Mouse (Mus musculus): ENCODE results near the gene Olfr525. TPM values are rescaled to one million over a fixed set of nuclear protein-coding genes. Genes with fewer than 3 reads are reported as not detected.

Olfr525 gene
- polyA plus RNA-seq (2015; fragmentation: Illumina TruSeq; extraction: RNeasy Lipid Tissue Mini Kit (QIAGEN cat#74804); ENCODE audit: insufficient read depth, low replicate concordance): not detected

DNA sequence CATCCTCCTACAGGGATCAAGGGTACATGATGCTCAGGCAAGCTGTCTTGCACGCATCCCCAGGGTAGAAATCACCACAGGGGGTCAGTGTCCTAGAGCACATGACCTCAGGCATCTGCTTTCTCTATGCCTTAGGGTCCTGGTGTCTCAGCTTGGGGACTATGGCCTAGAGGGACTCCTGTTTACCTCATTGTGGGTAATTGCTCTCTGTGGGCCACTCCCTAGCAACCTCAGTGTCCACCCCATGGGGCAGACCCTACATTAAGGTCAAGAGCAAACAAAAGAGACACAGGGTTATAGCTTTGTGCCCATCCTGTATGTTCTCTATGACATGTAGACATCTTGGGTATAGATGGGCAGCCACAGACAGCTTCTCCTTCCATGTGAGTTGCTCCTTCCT, at the start of gene Olfr525:
TSS of gene Olfr525 (plus strand) at position 301 of the 400 bp plus-strand sequence.

DNA sequence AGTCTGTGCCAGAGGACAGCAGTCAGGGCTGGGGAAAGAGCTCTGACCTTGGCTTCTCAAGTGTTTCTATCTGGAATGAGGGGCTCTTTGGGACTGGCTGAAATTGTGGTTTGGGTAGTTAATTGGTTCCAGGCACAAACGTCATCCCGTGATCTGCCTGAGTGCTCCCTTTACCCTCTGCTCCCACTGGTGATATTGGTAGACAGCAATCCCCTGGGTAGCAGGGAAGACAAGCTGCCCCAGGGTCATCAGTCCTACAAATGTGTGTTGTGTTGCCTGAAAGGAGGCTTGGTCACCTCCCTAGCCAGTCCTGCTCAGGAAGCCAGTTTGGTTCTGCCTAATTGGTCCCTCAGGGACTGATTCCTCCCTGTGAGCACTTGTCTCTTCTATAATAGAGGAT, 13.1 kb downstream of the Olfr525 start, which contains the start of gene Olfr527:
TSS of gene Olfr527 (plus strand) at position 301 of the 400 bp plus-strand sequence.

DNA sequence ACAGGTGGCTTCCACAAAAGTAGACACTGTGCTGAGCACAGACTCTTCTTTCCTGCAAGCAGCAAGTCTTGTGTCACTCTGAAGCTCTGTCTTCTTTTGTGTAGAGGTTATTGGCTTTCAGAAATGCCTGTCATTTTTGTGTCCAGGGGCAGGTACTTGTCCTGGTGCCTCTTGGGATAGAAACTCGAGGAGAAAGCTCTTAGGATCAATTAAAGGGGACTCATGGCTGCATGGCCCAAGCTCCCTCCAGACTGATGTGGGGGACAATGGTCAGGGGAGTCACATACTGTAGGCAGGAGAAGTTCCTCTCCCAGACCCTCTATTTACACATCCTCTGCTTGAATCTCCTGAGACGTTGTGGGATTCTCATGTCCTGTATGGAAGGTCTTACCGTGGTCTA, 40.9 kb downstream of the Olfr525 start, which contains the start of gene Olfr60:
TSS of gene Olfr60 (minus strand) at position 101 of the 400 bp plus-strand sequence.

DNA sequence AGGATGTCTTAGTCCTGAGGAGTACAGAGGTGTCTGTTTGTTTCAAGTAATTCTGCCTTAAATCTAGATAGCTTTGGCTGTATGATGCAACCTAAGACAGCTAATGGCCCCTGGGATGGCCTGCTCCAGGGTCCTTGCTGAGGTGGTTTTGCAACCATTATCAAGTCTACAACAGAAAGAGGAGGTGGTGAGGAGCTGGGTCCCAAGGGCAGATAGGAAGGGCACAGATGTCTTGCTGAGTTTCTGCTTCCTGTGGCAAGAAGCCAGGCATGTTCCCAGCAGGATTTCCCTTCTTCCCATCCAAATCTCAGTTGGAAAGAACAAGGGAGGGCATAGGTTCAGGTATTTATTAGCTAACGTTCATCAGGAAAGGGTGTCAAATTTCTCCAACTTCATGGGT, 55.6 kb downstream of the Olfr525 start, which contains the start of gene Olfr530:
TSS of gene Olfr530 (minus strand) at position 101 of the 400 bp plus-strand sequence.

Other genes with a start within 250 kb of the Olfr525 start
- gene Caly, start 238.3 kb upstream of the Olfr525 start, polyA plus RNA-seq (2015; fragmentation: Illumina TruSeq; extraction: RNeasy Lipid Tissue Mini Kit (QIAGEN cat#74804); ENCODE audit: insufficient read depth, low replicate concordance): not detected
- gene Prap1, start 227.5 kb upstream of the Olfr525 start, polyA plus RNA-seq (2015; fragmentation: Illumina TruSeq; extraction: RNeasy Lipid Tissue Mini Kit (QIAGEN cat#74804); ENCODE audit: insufficient read depth, low replicate concordance): not detected
- 3.8 TPM for gene Fuom, start 218.4 kb upstream of the Olfr525 start, polyA plus RNA-seq (2015; fragmentation: Illumina TruSeq; extraction: RNeasy Lipid Tissue Mini Kit (QIAGEN cat#74804); ENCODE audit: insufficient read depth, low replicate concordance)
- 9.2 TPM for gene Paox, start 205.1 kb upstream of the Olfr525 start, polyA plus RNA-seq (2015; fragmentation: Illumina TruSeq; extraction: RNeasy Lipid Tissue Mini Kit (QIAGEN cat#74804); ENCODE audit: insufficient read depth, low replicate concordance)
- gene Echs1, start 204.4 kb upstream of the Olfr525 start, polyA plus RNA-seq (2015; fragmentation: Illumina TruSeq; extraction: RNeasy Lipid Tissue Mini Kit (QIAGEN cat#74804); ENCODE audit: insufficient read depth, low replicate concordance): 39.4 TPM
- gene Mtg1, start 183.3 kb upstream of the Olfr525 start, polyA plus RNA-seq (2015; fragmentation: Illumina TruSeq; extraction: RNeasy Lipid Tissue Mini Kit (QIAGEN cat#74804); ENCODE audit: insufficient read depth, low replicate concordance): 17.2 TPM
- 0.19 TPM for gene Sprn, start 166.0 kb upstream of the Olfr525 start, polyA plus RNA-seq (2015; fragmentation: Illumina TruSeq; extraction: RNeasy Lipid Tissue Mini Kit (QIAGEN cat#74804); ENCODE audit: insufficient read depth, low replicate concordance)
- gene Olfr522, start 156.1 kb upstream of the Olfr525 start, polyA plus RNA-seq (2015; fragmentation: Illumina TruSeq; extraction: RNeasy Lipid Tissue Mini Kit (QIAGEN cat#74804); ENCODE audit: insufficient read depth, low replicate concordance): not detected
- gene Olfr523, start 147.6 kb upstream of the Olfr525 start, polyA plus RNA-seq (2015; fragmentation: Illumina TruSeq; extraction: RNeasy Lipid Tissue Mini Kit (QIAGEN cat#74804); ENCODE audit: insufficient read depth, low replicate concordance): not detected
- not detected for gene Olfr524, start 114.9 kb upstream of the Olfr525 start, polyA plus RNA-seq (2015; fragmentation: Illumina TruSeq; extraction: RNeasy Lipid Tissue Mini Kit (QIAGEN cat#74804); ENCODE audit: insufficient read depth, low replicate concordance)
- gene Cd163l1, start 102.6 kb upstream of the Olfr525 start, polyA plus RNA-seq (2015; fragmentation: Illumina TruSeq; extraction: RNeasy Lipid Tissue Mini Kit (QIAGEN cat#74804); ENCODE audit: insufficient read depth, low replicate concordance): 0.58 TPM
- 1.0 TPM for gene 5830411N06Rik, start 73.6 kb upstream of the Olfr525 start, polyA plus RNA-seq (2015; fragmentation: Illumina TruSeq; extraction: RNeasy Lipid Tissue Mini Kit (QIAGEN cat#74804); ENCODE audit: insufficient read depth, low replicate concordance)
- not detected for gene Olfr527, start 13.2 kb downstream of the Olfr525 start, polyA plus RNA-seq (2015; fragmentation: Illumina TruSeq; extraction: RNeasy Lipid Tissue Mini Kit (QIAGEN cat#74804); ENCODE audit: insufficient read depth, low replicate concordance)
- 0.25 TPM for gene Olfr60, start 40.8 kb downstream of the Olfr525 start, polyA plus RNA-seq (2015; fragmentation: Illumina TruSeq; extraction: RNeasy Lipid Tissue Mini Kit (QIAGEN cat#74804); ENCODE audit: insufficient read depth, low replicate concordance)
- not detected for gene Olfr530, start 55.5 kb downstream of the Olfr525 start, polyA plus RNA-seq (2015; fragmentation: Illumina TruSeq; extraction: RNeasy Lipid Tissue Mini Kit (QIAGEN cat#74804); ENCODE audit: insufficient read depth, low replicate concordance)
- not detected for gene Olfr531, start 82.1 kb downstream of the Olfr525 start, polyA plus RNA-seq (2015; fragmentation: Illumina TruSeq; extraction: RNeasy Lipid Tissue Mini Kit (QIAGEN cat#74804); ENCODE audit: insufficient read depth, low replicate concordance)
- gene Olfr532, start 100.8 kb downstream of the Olfr525 start, polyA plus RNA-seq (2015; fragmentation: Illumina TruSeq; extraction: RNeasy Lipid Tissue Mini Kit (QIAGEN cat#74804); ENCODE audit: insufficient read depth, low replicate concordance): not detected
- not detected for gene Olfr533, start 142.5 kb downstream of the Olfr525 start, polyA plus RNA-seq (2015; fragmentation: Illumina TruSeq; extraction: RNeasy Lipid Tissue Mini Kit (QIAGEN cat#74804); ENCODE audit: insufficient read depth, low replicate concordance)
- not detected for gene Olfr535, start 163.4 kb downstream of the Olfr525 start, polyA plus RNA-seq (2015; fragmentation: Illumina TruSeq; extraction: RNeasy Lipid Tissue Mini Kit (QIAGEN cat#74804); ENCODE audit: insufficient read depth, low replicate concordance)
- gene Olfr536, start 186.5 kb downstream of the Olfr525 start, polyA plus RNA-seq (2015; fragmentation: Illumina TruSeq; extraction: RNeasy Lipid Tissue Mini Kit (QIAGEN cat#74804); ENCODE audit: insufficient read depth, low replicate concordance): not detected
- not detected for gene Olfr538, start 247.0 kb downstream of the Olfr525 start, polyA plus RNA-seq (2015; fragmentation: Illumina TruSeq; extraction: RNeasy Lipid Tissue Mini Kit (QIAGEN cat#74804); ENCODE audit: insufficient read depth, low replicate concordance)